Mouse (Mus musculus) embryonic facial prominence, embryonic 11.5 days (tissue): ENCODE data around the gene Susd6. TPM values are rescaled to one million over a fixed set of nuclear protein-coding genes. Genes with fewer than 3 reads are reported as not detected.

ENCODE experiments used
- ATAC-seq: fragments of 200-750 bp; cut with Nextera tagmentation; replicated peaks from 2 replicates; pipeline ENCODE4 v1.8.0; 2017; ENCODE audit warnings: low read depth; ENCODE audit not compliant: insufficient number of reproducible peaks, low FRiP score, low TSS enrichment
- DNase-seq: peaks from one replicate; pipeline ENCODE4 v3.0.0-alpha.2; 2015; ENCODE audit warnings: low spot score
- H3K27ac ChIP-seq: fragments of 300-500 bp; sonication (generic); replicated peaks from 2 replicates; pipeline ENCODE4 v1.5.1; 2014; ENCODE audit warnings: mild to moderate bottlenecking, low read depth, low read length, control low read depth
- H3K27me3 ChIP-seq: fragments of 300-500 bp; sonication (generic); 2 replicates; pipeline ENCODE4 v1.6.1; 2014; ENCODE audit warnings: mild to moderate bottlenecking, low read length, moderate library complexity, mixed read lengths; ENCODE audit not compliant: control insufficient read depth, insufficient read depth
- H3K36me3 ChIP-seq: fragments of 300-500 bp; sonication (generic); replicated peaks from 2 replicates; pipeline ENCODE4 v1.6.1; 2014; ENCODE audit warnings: low read depth, mild to moderate bottlenecking, low read length, moderate library complexity, mixed read lengths; ENCODE audit not compliant: control insufficient read depth, insufficient read depth
- H3K4me1 ChIP-seq: fragments of 300-500 bp; sonication (generic); 2 replicates; pipeline ENCODE4 v1.6.1; 2014; ENCODE audit warnings: low read length, mixed read lengths; ENCODE audit not compliant: control insufficient read depth, insufficient read depth
- H3K4me2 ChIP-seq: fragments of 300-500 bp; sonication (generic); 2 replicates; pipeline ENCODE4 v1.6.1; 2014; ENCODE audit warnings: low read depth, mild to moderate bottlenecking, control low read depth, low read length, moderate library complexity
- H3K4me3 ChIP-seq: fragments of 300-500 bp; sonication (generic); 2 replicates; pipeline ENCODE4 v1.5.1; 2014; ENCODE audit warnings: low read depth, low read length, control low read depth
- H3K9ac ChIP-seq: fragments of 300-500 bp; sonication (generic); replicated peaks from 2 replicates; pipeline ENCODE4 v1.6.1; 2014; ENCODE audit warnings: mild to moderate bottlenecking, control low read depth, low read length
- H3K9me3 ChIP-seq: fragments of 300-500 bp; sonication (generic); replicated peaks from 2 replicates; pipeline ENCODE4 v1.6.1; 2016; ENCODE audit warnings: mild to moderate bottlenecking, low read length, inconsistent platforms, mixed read lengths; ENCODE audit not compliant: control insufficient read depth
- WGBS: fragments of 180-500 bp; shearing (Covaris S2); extraction: QIAGEN DNeasy Blood & Tissue Kit; methylation state at CpG from one replicate; pipeline ENCODE4 v1.1.7; 2014; 5-methylcytosine and 5-hydroxymethylcytosine counted together
- polyA plus RNA-seq: library from polyadenylated mRNA; unstranded; fragments of >200 nt; fragmentation: Nextera tagmentation; extraction: Ambion mirVana; gene quantifications from 2 replicates; pipeline ENCODE4 v1.2.1, GENCODE M21; 2014

Gene Susd6
- 13.8 and 14.9 TPM in 2 replicates for polyA plus RNA-seq

DNA sequence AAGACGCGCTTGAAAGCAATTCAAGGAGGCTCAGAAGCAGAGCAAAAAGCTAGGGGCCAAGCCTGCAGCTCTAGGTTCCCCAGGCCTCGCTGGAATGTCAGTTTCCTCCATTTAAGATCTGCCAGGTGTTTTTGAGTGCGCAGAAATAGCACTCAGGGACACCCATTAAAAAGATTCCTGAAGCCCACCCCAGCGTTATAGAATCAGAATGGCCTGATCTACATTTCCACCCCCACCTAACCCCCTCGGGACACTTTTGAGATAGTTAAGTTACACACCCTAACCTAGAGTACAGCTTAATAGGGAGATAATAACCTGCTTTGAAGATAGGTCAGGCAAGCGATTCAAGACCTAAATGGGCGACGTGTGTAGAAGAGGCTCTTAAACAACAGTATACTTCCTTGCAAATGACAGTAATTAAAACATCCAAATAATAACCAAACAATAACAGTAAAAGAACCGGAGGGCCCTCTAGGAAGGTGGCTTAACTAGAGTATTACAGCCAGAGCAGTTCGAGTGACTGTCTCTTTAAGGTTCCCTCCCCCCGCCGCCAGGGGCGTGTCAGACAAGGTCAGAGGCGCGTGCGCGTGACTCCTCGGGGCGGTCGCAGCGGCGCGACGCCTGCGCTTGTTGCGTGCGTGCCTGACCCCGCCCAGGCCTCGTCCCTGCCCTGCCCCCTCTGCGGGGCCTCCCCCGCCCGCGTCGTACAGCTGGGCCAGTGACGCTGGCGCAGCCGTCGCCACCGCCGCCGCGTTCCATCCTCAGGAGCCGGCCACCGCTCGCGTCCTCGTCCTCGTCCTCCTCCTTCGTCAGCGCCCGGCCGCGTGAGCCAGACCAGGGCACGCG, at the start of gene Susd6:
Susd6 (plus strand) TSS at position 662 of the 846 bp plus-strand sequence.
- Histone ChIP-seq H3K4me3 (peak within 1 kb of the TSS; percentile 91), H3K9me3 (no peaks in the 10 kb centered on the region), H3K4me1 (no peaks in the 10 kb centered on the region), H3K27ac (peak within 1 kb of the TSS; percentile 94), H3K9ac (peak within 1 kb of the TSS; percentile 89), H3K4me2 (peak within 1 kb of the TSS; percentile 67), H3K27me3 (no peaks in the 10 kb centered on the region; the same call in 1 of the 2 replicates), H3K36me3 (no peaks in the 10 kb centered on the region)
- DNase-seq (peak; percentile 100), ATAC-seq (peak; percentile 96)
- WGBS = 3% methylated on average over 53 of the region's 56 CpGs

DNA sequence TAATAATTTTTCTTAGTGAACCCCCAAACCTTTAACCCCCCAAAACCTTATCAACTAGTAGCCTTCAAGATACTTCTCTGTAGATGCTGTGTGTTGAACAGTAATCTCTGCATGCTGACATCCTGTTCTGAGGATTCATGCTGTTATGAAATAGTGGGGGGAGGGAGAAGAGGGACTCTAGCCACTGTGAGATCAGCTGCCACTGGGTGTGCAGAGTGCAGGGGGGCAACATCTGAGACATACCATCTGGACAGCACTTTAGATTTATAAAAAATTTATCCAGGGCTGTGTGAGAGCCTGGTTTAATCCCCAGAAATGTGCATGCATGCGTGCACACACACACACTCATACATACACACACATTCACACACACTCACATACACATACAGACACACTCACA, 45.7 kb upstream of the Susd6 start:
- WGBS = 81% methylated on average over 1 of the region's 1 CpGs
- Histone ChIP-seq H3K4me2 (no peak overlapping the region), H3K9me3 (no peaks in the 10 kb centered on the region), H3K36me3 (no peaks in the 10 kb centered on the region), H3K4me1 (no peaks in the 10 kb centered on the region), H3K27me3 (no peaks in the 10 kb centered on the region), H3K9ac (no peak overlapping the region), H3K27ac (no peak overlapping the region), H3K4me3 (no peak overlapping the region)
- ATAC-seq (no peak), DNase-seq (no peak)

- no peaks in the 10 kb centered on the region for H3K27me3 ChIP-seq
- H3K9me3 ChIP-seq = no peaks in the 10 kb centered on the region
- DNase-seq = no peak
- H3K4me3 ChIP-seq = no peak overlapping the region
- H3K27ac ChIP-seq = no peak overlapping the region
- 58% methylated on average over 8 of the region's 8 CpGs for WGBS
- H3K4me1 ChIP-seq = no peaks in the 10 kb centered on the region
- ATAC-seq = no peak
- no peak overlapping the region for H3K4me2 ChIP-seq
- no peaks in the 10 kb centered on the region for H3K36me3 ChIP-seq
- H3K9ac ChIP-seq = no peak overlapping the region
Measured at GRCm38 (mm10) chr12:80746031-80746813, 44.1 kb upstream of the Susd6 start.

- Histone ChIP-seq H3K9me3 (no peaks in the 10 kb centered on the region), H3K36me3 (no peaks in the 10 kb centered on the region), H3K4me3 (no peak overlapping the region), H3K9ac (no peak overlapping the region), H3K27me3 (peaks cover 4% of the 10 kb centered on the region), H3K4me2 (no peak overlapping the region), H3K4me1 (no peaks in the 10 kb centered on the region), H3K27ac (no peak overlapping the region)
- DNase-seq (no peak), ATAC-seq (no peak)
- WGBS = 85% methylated on average over 6 of the region's 6 CpGs
Measured at GRCm38 (mm10) chr12:80751556-80751955, 38.8 kb upstream of the Susd6 start.

DNA sequence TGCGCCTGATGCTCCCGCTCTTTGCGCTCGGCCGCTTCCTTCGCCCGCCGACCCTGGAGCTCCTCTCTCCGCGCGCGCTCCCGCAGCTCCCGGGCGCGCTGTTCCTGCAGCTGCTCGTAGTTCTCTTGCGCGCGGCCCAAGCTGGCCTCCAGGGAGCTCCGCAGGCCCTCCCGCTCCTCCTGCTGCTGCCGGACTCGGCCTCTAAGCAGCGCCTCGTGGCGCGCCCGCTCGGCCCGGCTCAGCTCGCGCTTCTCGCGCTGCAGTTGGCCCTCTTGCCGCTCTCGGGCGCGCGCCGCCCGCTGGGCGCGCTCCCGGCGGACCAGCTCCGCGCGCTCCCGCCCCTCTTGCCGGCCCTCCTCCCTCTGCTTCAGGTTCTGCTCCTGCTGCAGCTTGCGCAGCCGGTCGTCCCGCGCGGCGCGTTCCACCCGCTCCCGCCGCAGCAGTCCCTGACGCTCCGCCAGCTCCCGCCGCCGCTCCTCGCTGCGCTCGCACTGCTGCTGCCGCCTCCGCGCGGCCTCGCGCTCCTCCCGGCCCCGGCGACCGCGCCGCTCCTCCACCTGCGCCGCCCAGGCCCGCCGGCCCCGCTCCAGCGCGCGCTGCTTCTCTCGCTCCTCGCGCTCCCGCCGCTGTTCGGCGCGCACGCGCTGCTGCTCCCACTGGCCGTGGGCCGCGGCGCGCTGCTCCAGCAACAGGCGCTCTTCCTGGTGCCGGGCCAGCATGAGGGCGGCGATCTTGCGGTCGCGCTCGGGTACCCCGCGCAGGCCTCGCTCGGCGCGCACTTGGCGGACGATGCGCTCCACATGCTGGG, 32.4 kb upstream of the Susd6 start:
- Histone ChIP-seq H3K9ac (peak overlapping the region; percentile 58), H3K4me3 (peak overlapping the region; percentile 41), H3K27ac (no peak overlapping the region)

DNA sequence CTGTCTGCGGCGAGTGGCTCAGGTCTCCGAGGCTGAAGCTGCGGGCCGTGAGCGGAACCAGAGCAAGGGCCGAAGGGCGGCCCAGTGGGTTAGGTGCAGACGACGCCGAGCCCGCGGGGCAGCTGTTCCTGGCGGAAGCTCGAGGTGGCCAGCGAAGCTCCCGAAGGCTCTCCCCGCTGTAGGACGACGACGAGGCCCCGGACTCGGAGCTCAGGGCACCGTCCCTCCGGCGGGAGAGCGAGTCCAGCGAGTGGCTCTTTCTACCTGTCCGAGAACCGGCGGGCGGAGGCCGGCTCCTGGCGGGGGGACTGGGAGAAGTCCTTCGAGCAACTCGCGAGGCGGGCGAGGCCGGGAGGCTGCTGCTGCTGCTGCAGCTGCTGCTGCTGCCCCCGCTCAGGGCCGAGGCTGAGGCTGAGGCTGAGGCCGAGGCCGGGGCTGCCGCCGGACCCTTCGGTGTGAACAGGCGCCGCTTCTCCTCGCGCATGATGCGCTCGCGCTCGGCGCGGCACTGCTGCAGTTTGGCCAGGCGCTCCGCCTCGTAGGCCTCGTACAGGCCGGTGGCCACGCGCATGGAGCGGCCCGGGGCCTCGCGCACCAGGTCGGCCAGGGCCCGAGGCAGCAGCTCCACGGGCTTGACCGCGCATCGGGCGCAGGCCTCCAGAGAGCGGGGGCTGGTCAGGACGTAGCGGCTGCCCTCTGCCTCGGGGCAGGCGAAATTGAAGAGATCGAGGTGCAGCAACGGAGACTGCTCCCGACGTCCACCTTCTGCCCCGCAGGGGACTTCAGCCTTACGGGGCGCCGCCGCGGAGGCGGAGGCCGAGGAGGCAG, 31.5 kb upstream of the Susd6 start:
- Histone ChIP-seq H3K4me1 (peaks cover 9% of the 10 kb centered on the region), H3K4me3 (peak overlapping the region; percentile 41), H3K27me3 (peaks cover 36% of the 10 kb centered on the region), H3K9ac (peak overlapping the region; percentile 58), H3K27ac (no peak overlapping the region), H3K9me3 (no peaks in the 10 kb centered on the region), H3K4me2 (peak overlapping the region; percentile 98), H3K36me3 (no peaks in the 10 kb centered on the region; the same call in 1 of the 2 replicates)
- peak; percentile 15; the same call in 1 of the 2 replicates for ATAC-seq
- DNase-seq = peak; percentile 17
- 13% methylated on average over 80 of the region's 92 CpGs for WGBS

More for the DNA sequence above, 32.4 kb upstream of the Susd6 start:
- Histone ChIP-seq H3K27me3 (peaks cover 36% of the 10 kb centered on the region), H3K4me1 (peaks cover 9% of the 10 kb centered on the region), H3K9me3 (no peaks in the 10 kb centered on the region), H3K4me2 (peak overlapping the region; percentile 98), H3K36me3 (no peaks in the 10 kb centered on the region; the same call in 1 of the 2 replicates)
- peak; percentile 67 for ATAC-seq
- WGBS = 7% methylated on average over 117 of the region's 122 CpGs
- peak; percentile 81 for DNase-seq

DNA sequence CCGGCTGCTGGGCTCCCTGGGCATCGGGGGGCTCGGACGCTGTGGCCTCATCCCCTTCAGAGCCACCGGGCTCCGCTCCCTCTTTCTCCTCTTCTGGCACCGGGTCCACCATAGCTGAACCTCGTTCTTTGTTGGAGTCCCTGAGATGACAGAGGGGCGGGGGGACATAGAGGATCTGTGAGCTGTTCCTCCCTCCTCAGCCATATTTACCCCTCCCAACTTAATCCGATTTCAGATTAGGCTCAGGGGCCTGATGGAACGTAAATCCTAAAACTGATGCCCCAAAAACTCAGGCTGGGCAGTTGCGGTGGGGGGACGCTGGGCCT, 31.0 kb upstream of the Susd6 start:
- Histone ChIP-seq H3K4me3 (peak overlapping the region; percentile 41), H3K9ac (peak overlapping the region; percentile 58), H3K9me3 (no peaks in the 10 kb centered on the region), H3K36me3 (no peaks in the 10 kb centered on the region; the same call in 1 of the 2 replicates), H3K27me3 (peaks cover 36% of the 10 kb centered on the region), H3K4me2 (peak overlapping the region; percentile 98), H3K27ac (no peak overlapping the region), H3K4me1 (peaks cover 9% of the 10 kb centered on the region)
- DNase-seq = no peak
- ATAC-seq = no peak
- 9% methylated on average over 12 of the region's 13 CpGs for WGBS
